Mouse (Mus musculus): ENCODE data around the gene Zfp746. TPM values are rescaled to one million over a fixed set of nuclear protein-coding genes. Genes with fewer than 3 reads are reported as not detected.

Gene Zfp746
- polyA plus RNA-seq, 1 experiment, result 20.0 TPM

DNA sequence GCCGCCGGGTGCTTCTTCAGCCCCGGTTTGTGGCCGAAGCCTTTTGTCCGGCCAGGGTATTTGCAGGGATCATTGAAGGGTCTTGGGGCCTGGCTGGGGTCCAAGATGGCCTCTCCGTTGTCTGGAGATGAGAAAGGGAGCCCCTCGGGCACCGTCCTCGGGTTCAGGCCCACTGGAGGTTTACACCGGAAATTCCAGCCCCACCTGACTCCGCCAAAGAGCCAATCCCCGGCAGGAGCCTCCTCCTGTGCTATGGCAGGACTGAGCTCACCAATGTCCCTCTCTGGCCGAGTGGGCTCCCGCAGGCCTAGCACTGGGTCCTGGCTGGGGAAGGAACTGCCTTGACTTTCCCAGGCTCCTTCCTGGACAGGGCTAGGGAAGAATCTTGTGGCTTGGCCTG is 21.9 kb downstream of the Zfp746 start:
- H3K4me1 ChIP-seq (ENCODE audit: control insufficient read depth, insufficient read depth, low read length), result peaks cover 3% of the 10 kb centered on the region
- H3K36me3 ChIP-seq (ENCODE audit: control insufficient read depth, insufficient read depth, low read length, poor library complexity, severe bottlenecking), result peaks cover 3% of the 10 kb centered on the region
- TF ChIP-seq POLR2A (IDR thresholded peaks at IDR 0.05; ENCODE audit: insufficient read depth, low read length) (no peak), EP300 (IDR thresholded peaks at IDR 0.05; ENCODE audit: insufficient read depth, low read depth, low read length) (no peak)
- no peaks in the 10 kb centered on the region for H3K9me3 ChIP-seq (replicated peaks; ENCODE audit: control insufficient read depth, insufficient read depth, low read length, poor library complexity, severe bottlenecking)
- H3K9ac ChIP-seq (ENCODE audit: low read depth, poor library complexity, severe bottlenecking), result peak overlapping the region; percentile 49
- peak overlapping the region; percentile 81 for H3K4me3 ChIP-seq (ENCODE audit: low read depth, low read length)
- no peak overlapping the region; the same call in 1 of the 2 replicates for H3K27ac ChIP-seq (ENCODE audit: insufficient read depth, low read length)
- no peaks in the 10 kb centered on the region for H3K27me3 ChIP-seq (ENCODE audit: control insufficient read depth, insufficient read depth, low read length, poor library complexity, severe bottlenecking)

DNA sequence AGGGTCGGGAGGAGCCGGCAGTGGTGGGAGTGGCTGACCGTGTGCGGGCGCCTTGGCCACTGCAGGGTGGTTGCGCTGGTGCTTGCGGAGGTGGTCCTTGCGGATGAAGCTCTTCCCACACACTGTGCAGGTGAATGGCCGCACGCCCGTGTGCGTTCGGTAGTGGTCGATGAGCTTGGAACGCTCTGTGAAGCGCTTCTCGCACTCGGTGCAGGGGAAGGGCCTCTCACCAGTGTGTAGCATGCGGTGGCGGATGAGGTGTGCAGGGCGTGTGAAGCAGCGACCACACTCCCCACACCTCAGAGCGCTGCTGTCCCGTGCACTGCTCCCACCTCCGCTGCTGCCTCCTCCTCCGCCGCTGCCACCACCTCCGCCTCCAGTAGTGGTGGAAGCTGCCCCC is 22.5 kb downstream of the Zfp746 start:
- Histone ChIP-seq H3K27me3 (ENCODE audit: control insufficient read depth, insufficient read depth, low read length, poor library complexity, severe bottlenecking) (no peaks in the 10 kb centered on the region), H3K9me3 (replicated peaks; ENCODE audit: control insufficient read depth, insufficient read depth, low read length, poor library complexity, severe bottlenecking) (no peaks in the 10 kb centered on the region), H3K4me3 (ENCODE audit: low read depth, low read length) (peak overlapping the region; percentile 81), H3K4me1 (ENCODE audit: control insufficient read depth, insufficient read depth, low read length) (peaks cover 3% of the 10 kb centered on the region), H3K9ac (ENCODE audit: low read depth, poor library complexity, severe bottlenecking) (peak overlapping the region; percentile 49), H3K27ac (ENCODE audit: insufficient read depth, low read length) (no peak overlapping the region), H3K36me3 (ENCODE audit: control insufficient read depth, insufficient read depth, low read length, poor library complexity, severe bottlenecking) (peaks cover 3% of the 10 kb centered on the region)
- TF ChIP-seq CTCF (IDR thresholded peaks at IDR 0.05; ENCODE audit: low read depth, low read length), result no peak
- no peak for TF ChIP-seq EP300 (IDR thresholded peaks at IDR 0.05; ENCODE audit: insufficient read depth, low read depth, low read length)
- no peak for TF ChIP-seq POLR2A (IDR thresholded peaks at IDR 0.05; ENCODE audit: insufficient read depth, low read length)

DNA sequence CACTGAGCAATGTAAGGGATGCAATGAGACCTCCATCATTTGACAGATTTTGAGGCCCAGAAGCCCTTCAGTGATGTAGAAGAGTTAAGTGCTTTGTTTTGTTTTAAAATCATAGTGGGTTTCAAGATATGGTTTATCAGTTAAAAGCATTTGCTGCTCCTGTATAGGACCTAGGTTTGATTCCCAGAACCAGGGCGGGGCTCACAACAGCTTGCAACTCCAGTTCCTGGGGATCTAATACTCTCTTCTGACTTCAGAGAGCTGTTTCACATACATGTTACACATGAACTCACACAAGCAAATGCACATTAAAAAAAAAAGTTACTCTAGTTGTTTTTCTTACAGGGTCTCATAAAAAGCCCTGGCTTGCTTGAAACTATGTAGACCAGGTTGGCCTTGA is 25.5 kb downstream of the Zfp746 start:
- Histone ChIP-seq H3K4me3 (ENCODE audit: low read depth, low read length) (no peak overlapping the region), H3K9ac (ENCODE audit: low read depth, poor library complexity, severe bottlenecking) (no peak overlapping the region), H3K27ac (ENCODE audit: insufficient read depth, low read length) (no peak overlapping the region), H3K4me1 (ENCODE audit: control insufficient read depth, insufficient read depth, low read length) (no peaks in the 10 kb centered on the region), H3K27me3 (ENCODE audit: control insufficient read depth, insufficient read depth, low read length, poor library complexity, severe bottlenecking) (no peaks in the 10 kb centered on the region), H3K36me3 (ENCODE audit: control insufficient read depth, insufficient read depth, low read length, poor library complexity, severe bottlenecking) (no peaks in the 10 kb centered on the region), H3K9me3 (replicated peaks; ENCODE audit: control insufficient read depth, insufficient read depth, low read length, poor library complexity, severe bottlenecking) (no peaks in the 10 kb centered on the region)
- TF ChIP-seq CTCF (IDR thresholded peaks at IDR 0.05; ENCODE audit: low read depth, low read length) (no peak), POLR2A (IDR thresholded peaks at IDR 0.05; ENCODE audit: insufficient read depth, low read length) (no peak), EP300 (IDR thresholded peaks at IDR 0.05; ENCODE audit: insufficient read depth, low read depth, low read length) (no peak)

DNA sequence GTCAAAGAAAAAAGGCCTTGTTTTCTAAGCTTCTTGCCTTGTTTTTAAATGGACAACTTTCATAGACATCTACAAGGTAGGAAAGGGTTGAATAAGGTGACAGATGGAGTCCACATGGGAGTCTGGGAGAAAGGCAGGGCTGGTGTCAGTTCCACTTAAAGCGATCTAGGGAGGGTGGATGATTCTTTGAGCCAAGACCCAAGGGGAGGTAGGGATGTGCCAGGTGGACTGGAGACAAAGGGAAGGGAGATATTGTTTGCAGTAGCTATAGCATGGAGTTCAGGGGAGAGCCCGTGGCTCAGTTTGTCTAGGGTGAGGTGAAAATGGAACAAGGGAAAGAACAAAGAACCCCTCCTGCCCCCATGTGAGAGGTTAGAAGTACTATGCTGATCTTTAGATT is 26.0 kb downstream of the Zfp746 start:
- Histone ChIP-seq H3K9ac (ENCODE audit: low read depth, poor library complexity, severe bottlenecking) (no peak overlapping the region), H3K27ac (ENCODE audit: insufficient read depth, low read length) (no peak overlapping the region), H3K4me3 (ENCODE audit: low read depth, low read length) (no peak overlapping the region), H3K27me3 (ENCODE audit: control insufficient read depth, insufficient read depth, low read length, poor library complexity, severe bottlenecking) (no peaks in the 10 kb centered on the region), H3K4me1 (ENCODE audit: control insufficient read depth, insufficient read depth, low read length) (no peaks in the 10 kb centered on the region), H3K9me3 (replicated peaks; ENCODE audit: control insufficient read depth, insufficient read depth, low read length, poor library complexity, severe bottlenecking) (no peaks in the 10 kb centered on the region), H3K36me3 (ENCODE audit: control insufficient read depth, insufficient read depth, low read length, poor library complexity, severe bottlenecking) (no peaks in the 10 kb centered on the region)
- no peak for TF ChIP-seq CTCF (IDR thresholded peaks at IDR 0.05; ENCODE audit: low read depth, low read length)
- no peak for TF ChIP-seq POLR2A (IDR thresholded peaks at IDR 0.05; ENCODE audit: insufficient read depth, low read length)
- no peak for TF ChIP-seq EP300 (IDR thresholded peaks at IDR 0.05; ENCODE audit: insufficient read depth, low read depth, low read length)

DNA sequence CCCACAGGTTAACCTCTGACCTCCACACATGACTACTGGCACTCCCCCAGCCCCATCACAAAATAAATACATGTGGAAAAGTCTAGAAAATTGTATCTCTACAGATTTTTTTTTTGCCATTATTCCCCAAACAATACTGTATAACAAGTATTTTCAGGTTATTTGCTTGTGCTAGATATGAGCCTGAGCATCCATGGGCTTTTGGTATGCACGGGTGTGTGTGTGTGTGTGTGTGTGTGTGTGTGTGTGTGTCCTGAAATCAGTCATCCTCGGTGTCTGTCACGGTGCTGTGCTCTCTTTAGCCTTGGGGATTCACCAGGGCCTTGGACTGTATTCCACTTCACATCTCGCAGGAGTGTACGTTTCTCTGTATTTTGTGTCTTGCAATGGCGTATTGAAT is 34.3 kb downstream of the Zfp746 start:
- no peak overlapping the region for H3K27ac ChIP-seq (ENCODE audit: insufficient read depth, low read length)
- H3K36me3 ChIP-seq (ENCODE audit: control insufficient read depth, insufficient read depth, low read length, poor library complexity, severe bottlenecking), result no peaks in the 10 kb centered on the region
- H3K9me3 ChIP-seq (replicated peaks; ENCODE audit: control insufficient read depth, insufficient read depth, low read length, poor library complexity, severe bottlenecking), result no peaks in the 10 kb centered on the region
- no peaks in the 10 kb centered on the region for H3K4me1 ChIP-seq (ENCODE audit: control insufficient read depth, insufficient read depth, low read length)
- H3K27me3 ChIP-seq (ENCODE audit: control insufficient read depth, insufficient read depth, low read length, poor library complexity, severe bottlenecking), result no peaks in the 10 kb centered on the region
- TF ChIP-seq CTCF (IDR thresholded peaks at IDR 0.05; ENCODE audit: low read depth, low read length), result no peak
- TF ChIP-seq POLR2A (IDR thresholded peaks at IDR 0.05; ENCODE audit: insufficient read depth, low read length), result no peak
- TF ChIP-seq EP300 (IDR thresholded peaks at IDR 0.05; ENCODE audit: insufficient read depth, low read depth, low read length), result no peak
- no peak overlapping the region for H3K9ac ChIP-seq (ENCODE audit: low read depth, poor library complexity, severe bottlenecking)
- no peak overlapping the region for H3K4me3 ChIP-seq (ENCODE audit: low read depth, low read length)

DNA sequence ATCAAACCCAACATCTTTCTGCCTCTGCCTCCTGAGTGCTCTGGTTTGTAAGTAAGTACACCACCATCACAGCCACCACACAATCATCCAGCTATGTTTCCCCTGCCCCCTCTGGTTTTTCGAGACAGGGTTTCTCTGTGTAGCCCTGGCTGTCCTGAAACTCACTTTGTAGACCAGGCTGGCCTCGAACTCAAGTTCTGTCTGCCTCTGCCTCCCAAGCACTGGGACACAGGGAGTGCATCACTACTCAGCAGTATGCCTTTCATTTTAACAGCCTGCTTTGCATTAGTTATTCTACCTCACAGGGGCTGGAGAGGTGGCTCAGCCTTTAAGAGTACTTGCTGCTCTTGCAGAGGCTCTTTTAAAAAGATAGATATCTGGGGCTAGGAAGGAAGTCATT is 34.7 kb downstream of the Zfp746 start:
- Histone ChIP-seq H3K9me3 (replicated peaks; ENCODE audit: control insufficient read depth, insufficient read depth, low read length, poor library complexity, severe bottlenecking) (no peaks in the 10 kb centered on the region), H3K4me3 (ENCODE audit: low read depth, low read length) (no peak overlapping the region), H3K4me1 (ENCODE audit: control insufficient read depth, insufficient read depth, low read length) (no peaks in the 10 kb centered on the region), H3K27ac (ENCODE audit: insufficient read depth, low read length) (no peak overlapping the region), H3K27me3 (ENCODE audit: control insufficient read depth, insufficient read depth, low read length, poor library complexity, severe bottlenecking) (no peaks in the 10 kb centered on the region), H3K9ac (ENCODE audit: low read depth, poor library complexity, severe bottlenecking) (no peak overlapping the region), H3K36me3 (ENCODE audit: control insufficient read depth, insufficient read depth, low read length, poor library complexity, severe bottlenecking) (no peaks in the 10 kb centered on the region)
- TF ChIP-seq EP300 (IDR thresholded peaks at IDR 0.05; ENCODE audit: insufficient read depth, low read depth, low read length) (no peak), CTCF (IDR thresholded peaks at IDR 0.05; ENCODE audit: low read depth, low read length) (no peak), POLR2A (IDR thresholded peaks at IDR 0.05; ENCODE audit: insufficient read depth, low read length) (no peak)

Data from ES-Bruce4 (cell line).